Mouse (Mus musculus): ENCODE data around the gene Chd4. TPM values are rescaled to one million over a fixed set of nuclear protein-coding genes. Genes with fewer than 3 reads are reported as not detected.

The Chd4 gene
- polyA plus RNA-seq, 1 experiment, result 144 TPM

DNA sequence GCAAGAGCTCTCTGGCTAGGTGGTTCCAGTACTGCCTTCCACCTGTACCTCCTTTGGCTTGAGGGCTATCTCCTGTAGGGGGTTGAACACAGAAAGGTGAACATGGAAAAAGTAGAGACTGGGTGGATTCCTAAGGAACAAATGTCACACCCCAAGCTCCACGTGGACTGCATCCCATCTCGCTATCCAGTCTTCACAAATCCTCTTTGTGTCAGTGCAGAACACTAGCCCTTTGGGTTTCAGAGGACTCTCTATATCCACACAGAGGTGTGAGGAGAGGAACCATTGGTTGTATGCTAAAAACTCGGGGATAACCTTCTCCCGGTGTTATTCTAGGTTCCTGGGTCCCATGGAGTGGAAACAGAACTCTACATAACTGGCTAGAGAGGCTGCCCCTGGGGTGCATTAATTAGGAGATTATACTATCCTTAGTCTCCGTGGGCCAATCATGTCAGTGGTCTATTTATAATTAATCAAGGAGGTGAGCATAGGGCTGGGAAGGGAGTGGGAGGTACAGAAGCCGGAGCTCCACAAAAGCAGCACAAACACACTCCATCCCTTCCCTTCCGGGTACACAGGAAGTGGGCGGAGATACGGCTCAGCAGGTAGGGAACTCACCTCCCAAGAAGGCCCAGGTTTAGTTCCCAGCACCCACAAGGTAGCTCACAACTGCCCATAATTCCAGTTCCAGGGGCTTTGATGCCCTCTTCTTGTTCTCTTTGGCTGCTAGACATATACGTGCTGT is 5.3 kb upstream of the Chd4 start:
- TF ChIP-seq POLR2A (IDR thresholded peaks at IDR 0.05; ENCODE audit: borderline replicate concordance, low read depth, low read length), result no peak
- Histone ChIP-seq H3K27ac (ENCODE audit: insufficient read depth, low read depth, low read length) (no peak overlapping the region), H3K4me1 (ENCODE audit: control insufficient read depth, insufficient read depth, low read length) (peaks cover 12% of the 10 kb centered on the region), H3K4me3 (ENCODE audit: insufficient read depth, low read length) (no peak overlapping the region)

DNA sequence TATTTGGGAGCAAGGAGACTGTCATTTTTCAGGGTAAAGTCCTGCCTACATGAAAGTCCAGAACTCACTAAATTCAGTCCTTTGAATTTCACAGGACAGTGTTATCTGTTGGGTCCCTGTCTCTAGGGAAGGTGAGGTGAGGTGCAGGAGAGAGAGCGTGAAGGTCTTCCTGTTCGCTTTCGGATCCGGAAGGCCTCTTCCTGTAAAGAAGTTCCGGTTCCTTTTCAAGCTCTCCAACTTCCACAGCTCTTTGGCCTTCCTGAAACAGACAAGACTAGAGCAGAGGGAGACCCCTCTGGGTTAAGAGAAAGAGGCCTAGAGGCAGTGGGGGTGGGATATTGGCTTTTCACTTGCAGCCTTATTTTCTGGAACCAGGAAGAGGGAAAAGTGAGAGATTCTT is 3.4 kb upstream of the Chd4 start:
- H3K27ac ChIP-seq (ENCODE audit: insufficient read depth, low read depth, low read length), result 0 out of 2 replicates have a peak overlapping the region, but pooled peaks have one; percentile 22
- TF ChIP-seq POLR2A (IDR thresholded peaks at IDR 0.05; ENCODE audit: borderline replicate concordance, low read depth, low read length) (no peak), CTCF (IDR thresholded peaks at IDR 0.05; ENCODE audit: low read depth, low read length) (no peak)
- H3K4me3 ChIP-seq (ENCODE audit: insufficient read depth, low read length), result no peak overlapping the region
- H3K4me1 ChIP-seq (ENCODE audit: control insufficient read depth, insufficient read depth, low read length), result peaks cover 12% of the 10 kb centered on the region

- TF ChIP-seq CTCF (IDR thresholded peaks at IDR 0.05; ENCODE audit: low read depth, low read length) (no peak), POLR2A (IDR thresholded peaks at IDR 0.05; ENCODE audit: borderline replicate concordance, low read depth, low read length) (no peak)
- Histone ChIP-seq H3K4me1 (ENCODE audit: control insufficient read depth, insufficient read depth, low read length) (peaks cover 23% of the 10 kb centered on the region), H3K27ac (ENCODE audit: insufficient read depth, low read depth, low read length) (no peak overlapping the region), H3K4me3 (ENCODE audit: insufficient read depth, low read length) (no peak overlapping the region)
Measured at GRCm38 (mm10) chr6:125094843-125095242, 938 bp upstream of the Chd4 start.

DNA sequence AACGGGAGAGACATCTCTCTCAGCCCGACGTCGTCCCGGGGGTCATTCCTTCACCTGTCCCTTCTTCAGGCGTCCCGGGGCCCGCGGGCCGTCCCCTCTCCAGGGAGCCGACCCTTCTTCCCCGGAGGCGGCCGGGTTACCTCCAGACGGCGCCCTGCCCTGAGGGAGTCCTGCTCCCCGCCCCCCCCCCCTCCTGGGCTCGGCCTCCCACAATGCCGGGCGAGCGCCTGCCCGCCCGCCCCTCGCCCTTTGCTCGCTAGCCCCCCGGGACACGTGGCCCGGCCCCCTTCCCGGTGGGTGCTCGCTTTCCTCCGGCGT is 457 bp downstream of the Chd4 start:
- peak overlapping the region; percentile 88 for H3K4me3 ChIP-seq (ENCODE audit: insufficient read depth, low read length)
- TF ChIP-seq POLR2A (IDR thresholded peaks at IDR 0.05; ENCODE audit: borderline replicate concordance, low read depth, low read length) (no peak), CTCF (IDR thresholded peaks at IDR 0.05; ENCODE audit: low read depth, low read length) (no peak)
- peaks cover 26% of the 10 kb centered on the region for H3K4me1 ChIP-seq (ENCODE audit: control insufficient read depth, insufficient read depth, low read length)

DNA sequence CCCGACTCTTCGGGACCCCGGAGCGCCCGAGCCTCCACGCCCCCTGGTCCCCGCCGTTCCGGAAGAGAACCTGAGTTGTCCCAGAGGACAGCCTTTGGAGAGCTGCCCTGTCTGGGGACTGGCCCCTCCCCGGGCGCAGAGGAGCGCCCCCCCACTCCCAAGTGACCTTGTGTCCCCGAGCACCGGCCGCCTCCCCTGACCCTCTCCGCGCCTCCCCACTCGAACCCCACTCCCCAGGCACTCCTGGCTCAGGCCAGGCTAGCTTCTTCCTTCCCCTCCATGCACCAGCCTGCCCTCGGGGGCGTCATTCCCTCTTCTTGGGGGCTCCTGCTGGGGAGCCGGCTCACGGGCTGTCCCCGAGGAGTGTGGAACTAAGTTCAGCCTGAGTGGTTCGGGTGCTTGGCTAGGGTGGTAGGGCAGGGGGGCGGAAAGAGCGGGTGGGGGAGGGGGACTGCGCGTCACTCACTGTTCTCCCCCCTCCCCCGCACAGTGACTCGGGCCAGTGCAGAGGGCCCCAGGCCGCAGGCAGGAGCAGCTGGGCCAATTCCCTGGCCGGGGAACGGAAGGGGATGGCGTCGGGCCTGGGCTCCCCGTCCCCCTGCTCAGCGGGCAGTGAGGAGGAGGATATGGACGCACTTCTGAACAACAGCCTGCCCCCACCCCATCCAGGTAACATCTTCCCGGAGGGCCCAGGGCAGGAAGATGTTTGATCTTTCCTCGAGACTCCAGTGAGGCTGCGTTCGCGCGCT is 990 bp downstream of the Chd4 start:
- TF ChIP-seq CTCF (IDR thresholded peaks at IDR 0.05; ENCODE audit: low read depth, low read length), result no peak
- no peak for TF ChIP-seq POLR2A (IDR thresholded peaks at IDR 0.05; ENCODE audit: borderline replicate concordance, low read depth, low read length)
- Histone ChIP-seq H3K27ac (ENCODE audit: insufficient read depth, low read depth, low read length) (peak overlapping the region; percentile 53), H3K4me3 (ENCODE audit: insufficient read depth, low read length) (peak overlapping the region; percentile 88), H3K4me1 (ENCODE audit: control insufficient read depth, insufficient read depth, low read length) (peaks cover 26% of the 10 kb centered on the region)

More for the DNA sequence above, 457 bp downstream of the Chd4 start:
- peak overlapping the region; percentile 69 for H3K27ac ChIP-seq (ENCODE audit: insufficient read depth, low read depth, low read length)

DNA sequence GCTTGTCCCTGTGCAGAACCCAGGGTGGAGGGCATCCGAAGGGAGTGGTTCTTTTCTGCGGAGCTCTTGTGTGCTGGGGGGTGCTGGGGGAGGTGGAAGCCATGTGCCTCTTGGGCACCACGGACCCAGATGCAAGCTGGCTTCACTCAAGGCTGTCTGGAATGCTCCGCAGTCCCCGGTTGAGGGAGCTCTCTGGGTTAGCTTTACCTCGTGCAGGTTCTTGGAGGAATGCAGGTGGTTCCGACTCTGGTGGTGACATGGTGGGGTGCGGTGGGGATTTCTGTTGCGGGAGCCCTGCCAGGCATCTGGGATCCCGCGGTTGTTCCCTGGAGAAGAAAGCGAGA is 1.5 kb downstream of the Chd4 start:
- peaks cover 25% of the 10 kb centered on the region for H3K4me1 ChIP-seq (ENCODE audit: control insufficient read depth, insufficient read depth, low read length)
- TF ChIP-seq POLR2A (IDR thresholded peaks at IDR 0.05; ENCODE audit: borderline replicate concordance, low read depth, low read length) (no peak), CTCF (IDR thresholded peaks at IDR 0.05; ENCODE audit: low read depth, low read length) (no peak)
- H3K27ac ChIP-seq (ENCODE audit: insufficient read depth, low read depth, low read length), result peak overlapping the region; percentile 2; the same call in 1 of the 2 replicates
- H3K4me3 ChIP-seq (ENCODE audit: insufficient read depth, low read length), result peak overlapping the region; percentile 88

- Histone ChIP-seq H3K4me3 (ENCODE audit: insufficient read depth, low read length) (peak overlapping the region; percentile 88), H3K27ac (ENCODE audit: insufficient read depth, low read depth, low read length) (peak overlapping the region; percentile 24), H3K4me1 (ENCODE audit: control insufficient read depth, insufficient read depth, low read length) (peaks cover 22% of the 10 kb centered on the region)
- TF ChIP-seq CTCF (IDR thresholded peaks at IDR 0.05; ENCODE audit: low read depth, low read length) (no peak), POLR2A (IDR thresholded peaks at IDR 0.05; ENCODE audit: borderline replicate concordance, low read depth, low read length) (no peak)
Measured at GRCm38 (mm10) chr6:125097951-125098350, 2.2 kb downstream of the Chd4 start.

DNA sequence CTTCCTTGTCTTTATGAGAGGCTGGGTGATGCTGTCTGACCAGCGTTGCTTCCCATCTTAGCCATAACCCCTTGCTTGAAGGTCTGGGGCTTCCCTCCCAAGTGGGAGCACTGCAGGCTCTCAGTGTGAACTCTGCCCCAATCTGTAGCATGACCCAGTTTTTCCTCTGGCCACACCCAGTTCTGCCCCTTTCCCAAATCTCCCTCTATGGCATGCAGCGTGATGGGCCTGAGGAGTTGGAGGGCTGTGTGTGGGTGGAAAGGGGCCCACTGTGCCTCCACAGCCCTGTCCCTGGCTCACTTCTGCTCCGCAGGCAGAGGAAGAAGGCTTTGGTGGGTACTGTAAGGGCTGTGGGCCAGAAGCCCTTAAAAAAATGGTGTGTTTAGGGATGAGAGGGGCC is 2.7 kb downstream of the Chd4 start:
- Histone ChIP-seq H3K4me1 (ENCODE audit: control insufficient read depth, insufficient read depth, low read length) (peaks cover 22% of the 10 kb centered on the region), H3K27ac (ENCODE audit: insufficient read depth, low read depth, low read length) (peak overlapping the region; percentile 24), H3K4me3 (ENCODE audit: insufficient read depth, low read length) (peak overlapping the region; percentile 88)
- TF ChIP-seq CTCF (IDR thresholded peaks at IDR 0.05; ENCODE audit: low read depth, low read length) (no peak), POLR2A (IDR thresholded peaks at IDR 0.05; ENCODE audit: borderline replicate concordance, low read depth, low read length) (no peak)

DNA sequence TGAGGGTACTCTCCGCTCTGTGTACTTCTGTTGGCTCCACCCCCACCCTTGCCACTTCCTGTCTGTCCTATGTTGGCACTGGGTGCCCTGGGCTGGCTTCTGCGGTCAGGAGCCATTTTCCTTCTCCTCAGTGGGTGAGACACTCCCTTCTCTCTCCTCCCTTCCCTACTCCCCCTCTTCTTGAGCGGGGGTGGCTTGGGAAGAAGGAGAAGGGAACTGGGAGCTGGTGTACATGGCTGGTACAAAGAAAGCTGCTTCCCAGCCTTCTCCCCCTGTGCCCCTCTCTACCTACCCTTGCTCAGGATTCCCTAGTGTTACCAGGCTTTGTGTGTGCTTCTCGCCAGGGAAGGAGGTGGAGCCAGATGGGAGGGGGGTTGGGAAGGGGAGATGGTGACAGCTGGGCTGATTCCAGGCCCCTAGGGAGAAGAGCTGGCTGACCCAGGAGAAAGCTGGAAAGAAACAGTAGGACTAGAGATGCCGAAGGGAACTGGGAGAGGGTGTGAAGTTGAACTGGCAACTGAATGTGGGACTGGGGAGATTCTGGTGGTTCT is 3.7 kb downstream of the Chd4 start:
- TF ChIP-seq POLR2A (IDR thresholded peaks at IDR 0.05; ENCODE audit: borderline replicate concordance, low read depth, low read length) (no peak), CTCF (IDR thresholded peaks at IDR 0.05; ENCODE audit: low read depth, low read length) (no peak)
- Histone ChIP-seq H3K4me3 (ENCODE audit: insufficient read depth, low read length) (peak overlapping the region; percentile 88), H3K4me1 (ENCODE audit: control insufficient read depth, insufficient read depth, low read length) (peaks cover 22% of the 10 kb centered on the region), H3K27ac (ENCODE audit: insufficient read depth, low read depth, low read length) (peak overlapping the region; percentile 43)

DNA sequence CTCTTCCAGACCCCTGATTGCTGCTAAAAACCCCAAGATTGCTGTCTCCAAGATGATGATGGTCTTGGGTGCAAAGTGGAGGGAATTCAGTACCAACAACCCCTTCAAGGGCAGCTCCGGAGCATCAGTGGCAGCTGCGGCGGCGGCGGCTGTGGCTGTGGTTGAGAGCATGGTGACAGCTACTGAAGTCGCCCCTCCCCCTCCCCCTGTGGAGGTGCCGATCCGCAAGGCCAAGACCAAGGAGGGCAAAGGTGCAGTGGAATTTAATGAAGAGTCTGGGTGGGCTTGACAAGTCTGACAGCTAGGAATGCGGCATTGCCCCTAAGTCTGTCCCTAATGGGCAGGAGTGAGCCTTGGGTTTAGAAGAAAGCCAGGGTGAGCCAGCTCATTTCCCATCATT is 5.7 kb downstream of the Chd4 start:
- Histone ChIP-seq H3K4me1 (ENCODE audit: control insufficient read depth, insufficient read depth, low read length) (peaks cover 22% of the 10 kb centered on the region), H3K27ac (ENCODE audit: insufficient read depth, low read depth, low read length) (no peak overlapping the region), H3K4me3 (ENCODE audit: insufficient read depth, low read length) (no peak overlapping the region)
- TF ChIP-seq POLR2A (IDR thresholded peaks at IDR 0.05; ENCODE audit: borderline replicate concordance, low read depth, low read length), result no peak
- no peak for TF ChIP-seq CTCF (IDR thresholded peaks at IDR 0.05; ENCODE audit: low read depth, low read length)

All from bone marrow macrophage, adult 2 months (primary cell).